Mouse (Mus musculus) spleen, adult 2 months (tissue): ENCODE measurements at regions not wholly inside any gene's neighbourhood (a gene's known extent, or its start where the extent isn't known, plus 50 kb on each side); places are given as distances from the start of the nearest gene placed in this dataset.

Experiments
- CTCF ChIP-seq: fragments of 200-500 bp; IDR thresholded peaks from 2 replicates; pipeline ENCODE4 v1.5.1; 2011; ENCODE audit warnings: mild to moderate bottlenecking, inconsistent platforms; ENCODE audit not compliant: insufficient read depth, insufficient read length, insufficient replicate concordance; ENCODE audit errors: extremely low read depth
- POLR2A ChIP-seq: fragments of 200-500 bp; IDR thresholded peaks from 2 replicates; pipeline ENCODE4 v1.6.1; 2011; ENCODE audit warnings: low read depth, low read length, inconsistent platforms

- no peak for TF ChIP-seq CTCF
- no peak for TF ChIP-seq POLR2A
Observed at GRCm38 (mm10) chr9:120823397-120823796, 105.6 kb upstream of the Ctnnb1 start.
